Mouse (Mus musculus): Measurements from ENCODE around the gene Uhrf2. TPM values are rescaled to one million over a fixed set of nuclear protein-coding genes. Genes with fewer than 3 reads are reported as not detected.

Uhrf2 gene
- 53.2 and 56.9 TPM in 2 replicates for polyA plus RNA-seq (2015; fragmentation: Nextera tagmentation; extraction: Ambion mirVana)

DNA sequence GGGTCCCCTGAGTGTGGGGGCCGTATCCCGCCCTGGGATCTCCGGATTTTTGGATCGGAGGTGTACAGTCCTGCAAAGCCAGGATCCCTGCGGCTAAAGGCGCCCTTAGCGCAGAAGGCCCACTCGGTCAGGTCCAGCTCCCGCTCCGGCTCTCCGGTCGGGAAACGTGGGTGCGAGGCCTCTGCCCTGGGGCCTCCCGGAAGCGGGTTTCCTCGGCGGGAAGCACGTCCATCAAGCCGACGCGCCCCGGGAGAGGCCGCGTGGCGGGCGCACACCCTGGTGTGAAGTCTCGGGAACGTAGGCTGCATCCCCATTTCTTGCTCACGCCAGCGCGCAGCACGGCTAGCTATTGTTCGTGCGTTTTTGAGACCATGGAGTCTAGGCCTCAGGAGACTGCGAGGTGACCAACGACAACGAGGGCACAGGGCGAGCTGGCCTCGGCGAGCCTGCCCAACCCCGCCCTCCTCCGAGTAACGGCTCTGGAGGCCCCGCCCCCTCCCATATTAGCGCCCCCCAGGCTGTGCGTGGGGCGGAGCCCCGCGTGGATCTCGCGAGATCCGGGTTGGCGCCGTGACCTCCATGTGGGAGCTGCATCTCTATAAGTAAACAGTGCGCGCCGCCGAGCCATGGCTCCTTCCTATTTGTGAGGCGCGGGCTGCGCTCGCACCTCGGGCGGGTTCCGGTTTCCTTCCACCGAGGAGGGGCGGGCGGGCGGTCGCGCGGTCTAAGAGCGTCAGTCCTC lies at the start of gene Uhrf2:
Uhrf2 (plus strand) TSS at position 620 of the 742 bp plus-strand sequence.
- Histone ChIP-seq H3K9ac (ENCODE audit: low read length) (peak within 1 kb of the TSS; percentile 100), H3K27me3 (ENCODE audit: control insufficient read depth, insufficient read depth, low read length) (no peaks in the 10 kb centered on the region), H3K36me3 (ENCODE audit: control insufficient read depth, insufficient read depth, low read length) (no peaks in the 10 kb centered on the region), H3K4me1 (ENCODE audit: control insufficient read depth, insufficient read depth, low read length) (peaks cover 24% of the 10 kb centered on the region), H3K27ac (ENCODE audit: low read length) (peak within 1 kb of the TSS; percentile 87), H3K9me3 (replicated peaks; ENCODE audit: control insufficient read depth, low read length) (no peaks in the 10 kb centered on the region), H3K4me3 (replicated peaks; ENCODE audit: low read length) (peak within 1 kb of the TSS; percentile 99), H3K4me2 (ENCODE audit: low read depth, low read length) (peak within 1 kb of the TSS; percentile 71)
- ATAC-seq (ENCODE audit: insufficient read depth, low FRiP score) = peak; percentile 99
- WGBS = 2% methylated on average over 74 of the region's 74 CpGs

DNA sequence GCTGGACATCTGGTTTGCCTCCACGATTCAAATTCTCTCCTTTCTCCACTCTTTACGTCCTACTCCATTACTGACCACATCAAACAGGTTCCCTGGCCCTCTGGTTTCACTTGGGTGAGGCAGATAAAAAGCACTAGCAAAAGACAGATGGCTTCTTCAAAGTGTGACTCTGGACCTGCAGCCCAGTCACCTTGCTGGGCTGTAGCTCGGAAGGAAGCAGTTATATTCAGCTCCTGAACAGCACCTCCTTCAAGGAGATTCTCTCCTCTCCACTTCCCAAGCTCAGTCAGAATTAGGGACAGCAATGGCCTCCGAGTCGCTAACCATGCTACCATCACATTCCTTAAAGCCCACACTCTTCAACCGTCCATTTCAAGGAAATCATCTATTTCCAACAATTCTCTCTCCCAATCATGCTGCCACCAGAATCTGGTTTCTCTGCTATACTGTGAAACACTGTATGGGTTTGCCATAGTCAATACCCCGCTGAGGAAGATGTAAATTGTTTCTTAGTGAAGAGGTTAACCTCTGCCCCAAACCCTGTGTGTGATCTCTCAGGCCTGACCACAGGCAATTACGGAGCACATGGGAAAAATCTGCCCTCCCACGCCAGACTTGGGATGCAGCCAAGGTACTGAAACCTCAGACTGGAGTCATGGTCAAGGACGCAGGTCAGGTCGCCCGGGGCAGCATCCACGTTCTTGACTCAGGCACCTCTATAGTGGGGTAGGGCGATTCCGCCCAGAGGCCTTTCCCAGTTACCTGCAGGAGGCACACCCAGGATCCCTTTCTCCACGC lies 45.9 kb upstream of the Uhrf2 start:
- ATAC-seq (ENCODE audit: insufficient read depth, low FRiP score) = no peak
- H3K9me3 ChIP-seq (replicated peaks; ENCODE audit: control insufficient read depth, low read length) = no peaks in the 10 kb centered on the region
- no peaks in the 10 kb centered on the region for H3K27me3 ChIP-seq (ENCODE audit: control insufficient read depth, insufficient read depth, low read length)
- 73% methylated on average over 16 of the region's 16 CpGs for WGBS
- H3K4me2 ChIP-seq (ENCODE audit: low read depth, low read length) = no peak overlapping the region
- no peak overlapping the region for H3K27ac ChIP-seq (ENCODE audit: low read length)
- no peaks in the 10 kb centered on the region for H3K4me1 ChIP-seq (ENCODE audit: control insufficient read depth, insufficient read depth, low read length)
- H3K4me3 ChIP-seq (replicated peaks; ENCODE audit: low read length) = no peak overlapping the region
- no peaks in the 10 kb centered on the region for H3K36me3 ChIP-seq (ENCODE audit: control insufficient read depth, insufficient read depth, low read length)
- H3K9ac ChIP-seq (ENCODE audit: low read length) = no peak overlapping the region

GRCm38 (mm10) chr19:29986464-29987091 lies 43.7 kb upstream of the Uhrf2 start:
- Histone ChIP-seq H3K9me3 (replicated peaks; ENCODE audit: control insufficient read depth, low read length) (no peaks in the 10 kb centered on the region), H3K4me3 (replicated peaks; ENCODE audit: low read length) (no peak overlapping the region), H3K36me3 (ENCODE audit: control insufficient read depth, insufficient read depth, low read length) (no peaks in the 10 kb centered on the region), H3K9ac (ENCODE audit: low read length) (no peak overlapping the region), H3K4me1 (ENCODE audit: control insufficient read depth, insufficient read depth, low read length) (no peaks in the 10 kb centered on the region), H3K4me2 (ENCODE audit: low read depth, low read length) (no peak overlapping the region), H3K27me3 (ENCODE audit: control insufficient read depth, insufficient read depth, low read length) (no peaks in the 10 kb centered on the region), H3K27ac (ENCODE audit: low read length) (no peak overlapping the region)
- WGBS = 83% methylated on average over 12 of the region's 12 CpGs
- ATAC-seq (ENCODE audit: insufficient read depth, low FRiP score) = no peak

- no peaks in the 10 kb centered on the region for H3K9me3 ChIP-seq (replicated peaks; ENCODE audit: control insufficient read depth, low read length)
- no peaks in the 10 kb centered on the region for H3K4me1 ChIP-seq (ENCODE audit: control insufficient read depth, insufficient read depth, low read length)
- no peak for ATAC-seq (ENCODE audit: insufficient read depth, low FRiP score)
- H3K27me3 ChIP-seq (ENCODE audit: control insufficient read depth, insufficient read depth, low read length) = no peaks in the 10 kb centered on the region
- 62% methylated on average over 12 of the region's 12 CpGs for WGBS
- H3K27ac ChIP-seq (ENCODE audit: low read length) = no peak overlapping the region
- no peak overlapping the region for H3K4me3 ChIP-seq (replicated peaks; ENCODE audit: low read length)
- no peak overlapping the region for H3K9ac ChIP-seq (ENCODE audit: low read length)
- no peak overlapping the region for H3K4me2 ChIP-seq (ENCODE audit: low read depth, low read length)
- no peaks in the 10 kb centered on the region for H3K36me3 ChIP-seq (ENCODE audit: control insufficient read depth, insufficient read depth, low read length)
These were observed 29.6 kb upstream of the Uhrf2 start for GRCm38 (mm10) chr19:30000406-30001365.

DNA sequence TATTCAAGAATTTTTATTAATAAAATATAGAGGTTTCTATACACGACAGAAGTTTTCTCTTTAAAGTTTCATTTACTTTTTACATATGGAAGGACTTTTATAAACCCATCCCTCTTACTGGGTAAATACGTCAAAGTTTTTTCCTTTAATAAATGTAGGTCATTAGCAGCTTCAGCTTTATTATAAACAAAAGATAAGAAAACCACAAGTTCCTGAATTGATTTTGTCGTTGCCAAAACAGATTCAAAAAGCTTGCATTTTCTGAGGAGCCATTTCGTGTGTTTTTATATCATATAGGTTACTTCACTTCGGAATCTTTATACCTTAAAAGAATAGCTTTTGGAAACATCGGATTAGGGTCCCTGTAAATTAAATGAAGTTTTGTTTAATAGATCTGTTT lies 28.8 kb upstream of the Uhrf2 start:
- Histone ChIP-seq H3K27me3 (ENCODE audit: control insufficient read depth, insufficient read depth, low read length) (no peaks in the 10 kb centered on the region), H3K9me3 (replicated peaks; ENCODE audit: control insufficient read depth, low read length) (no peaks in the 10 kb centered on the region), H3K9ac (ENCODE audit: low read length) (no peak overlapping the region), H3K4me3 (replicated peaks; ENCODE audit: low read length) (no peak overlapping the region), H3K27ac (ENCODE audit: low read length) (no peak overlapping the region), H3K4me2 (ENCODE audit: low read depth, low read length) (no peak overlapping the region), H3K4me1 (ENCODE audit: control insufficient read depth, insufficient read depth, low read length) (no peaks in the 10 kb centered on the region), H3K36me3 (ENCODE audit: control insufficient read depth, insufficient read depth, low read length) (no peaks in the 10 kb centered on the region)
- ATAC-seq (ENCODE audit: insufficient read depth, low FRiP score) = no peak
- 45% methylated on average over 6 of the region's 6 CpGs for WGBS

GRCm38 (mm10) chr19:30003621-30004020 lies 26.7 kb upstream of the Uhrf2 start, which contains the start of gene Trpd52l3:
Gene Trpd52l3 (plus strand): TSS chr19:30003790.
- H3K9me3 ChIP-seq (replicated peaks; ENCODE audit: control insufficient read depth, low read length) = no peaks in the 10 kb centered on the region
- H3K27ac ChIP-seq (ENCODE audit: low read length) = no peak within 1 kb of the TSS
- H3K4me3 ChIP-seq (replicated peaks; ENCODE audit: low read length) = no peak within 1 kb of the TSS
- no peaks in the 10 kb centered on the region for H3K27me3 ChIP-seq (ENCODE audit: control insufficient read depth, insufficient read depth, low read length)
- no peak within 1 kb of the TSS for H3K4me2 ChIP-seq (ENCODE audit: low read depth, low read length)
- H3K36me3 ChIP-seq (ENCODE audit: control insufficient read depth, insufficient read depth, low read length) = no peaks in the 10 kb centered on the region
- 95% methylated on average over 9 of the region's 9 CpGs for WGBS
- H3K4me1 ChIP-seq (ENCODE audit: control insufficient read depth, insufficient read depth, low read length) = no peaks in the 10 kb centered on the region
- no peak for ATAC-seq (ENCODE audit: insufficient read depth, low FRiP score)
- H3K9ac ChIP-seq (ENCODE audit: low read length) = no peak within 1 kb of the TSS

DNA sequence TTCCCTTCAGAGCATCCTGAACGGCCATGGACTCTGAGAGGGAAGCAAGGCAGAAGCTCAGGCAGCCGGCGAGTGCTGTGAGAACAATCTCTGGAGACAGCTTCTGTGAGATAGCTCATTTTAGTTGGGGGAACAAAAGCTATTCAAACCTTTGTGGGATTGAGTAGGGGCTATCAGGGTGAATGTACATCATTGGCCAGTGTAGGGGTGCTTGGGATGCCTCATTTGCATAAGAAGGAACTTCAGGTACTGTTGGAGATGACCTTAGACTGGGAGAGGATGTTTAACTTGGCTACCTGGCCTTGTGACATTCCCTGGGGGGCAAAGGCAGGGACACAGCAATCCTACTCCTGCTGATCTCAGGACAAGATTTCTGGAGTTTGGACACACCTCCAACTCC lies 23.9 kb upstream of the Uhrf2 start:
- Histone ChIP-seq H3K4me2 (ENCODE audit: low read depth, low read length) (no peak overlapping the region), H3K9me3 (replicated peaks; ENCODE audit: control insufficient read depth, low read length) (no peaks in the 10 kb centered on the region), H3K27me3 (ENCODE audit: control insufficient read depth, insufficient read depth, low read length) (no peaks in the 10 kb centered on the region; the same call in 1 of the 2 replicates), H3K27ac (ENCODE audit: low read length) (no peak overlapping the region), H3K9ac (ENCODE audit: low read length) (no peak overlapping the region), H3K4me1 (ENCODE audit: control insufficient read depth, insufficient read depth, low read length) (no peaks in the 10 kb centered on the region), H3K36me3 (ENCODE audit: control insufficient read depth, insufficient read depth, low read length) (no peaks in the 10 kb centered on the region), H3K4me3 (replicated peaks; ENCODE audit: low read length) (no peak overlapping the region)
- no peak for ATAC-seq (ENCODE audit: insufficient read depth, low FRiP score)
- 69% methylated on average over 3 of the region's 3 CpGs for WGBS

DNA sequence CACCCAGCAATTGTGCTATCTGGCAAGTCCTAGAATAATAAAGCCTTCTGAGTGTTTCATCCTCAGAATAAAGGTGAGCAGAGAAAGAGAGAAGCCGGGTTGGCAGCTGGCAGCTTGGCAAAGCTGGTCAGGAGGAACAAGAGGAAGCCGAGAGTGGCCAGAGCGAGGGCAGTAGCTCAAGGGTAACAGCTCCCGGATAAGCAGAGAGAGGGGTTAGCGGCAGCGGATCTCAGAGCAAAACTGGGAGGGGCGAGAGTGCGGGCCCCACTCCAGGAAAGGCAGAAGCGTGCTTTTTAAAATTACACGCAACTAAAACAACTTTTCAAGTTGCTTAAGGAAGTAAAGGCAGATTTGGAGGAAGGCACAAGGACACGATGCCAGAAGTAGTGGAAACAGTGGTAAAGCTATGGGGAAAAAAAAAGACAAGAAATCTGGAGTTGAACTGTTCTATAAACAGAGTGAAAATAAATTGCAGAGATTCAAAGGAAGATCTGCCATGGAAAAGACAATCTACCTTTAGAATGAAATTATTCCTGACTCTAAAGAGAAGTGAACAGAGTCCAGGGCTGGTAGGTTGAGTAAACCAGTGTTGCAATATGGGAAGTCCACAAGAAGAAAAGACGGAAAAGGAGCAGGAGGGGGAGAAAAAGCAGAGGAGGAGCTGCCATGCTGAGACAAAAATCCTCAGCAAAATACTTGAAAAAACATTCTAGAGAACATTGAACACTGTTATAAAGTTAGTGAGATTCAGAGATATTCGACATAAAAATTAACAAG lies 19.6 kb upstream of the Uhrf2 start:
- H3K9ac ChIP-seq (ENCODE audit: low read length) = 0 out of 2 replicates have a peak overlapping the region, but pooled peaks have one; percentile 4
- no peak overlapping the region for H3K27ac ChIP-seq (ENCODE audit: low read length)
- WGBS = 55% methylated on average over 13 of the region's 13 CpGs
- H3K4me3 ChIP-seq (replicated peaks; ENCODE audit: low read length) = no peak overlapping the region
- no peak for ATAC-seq (ENCODE audit: insufficient read depth, low FRiP score)
- H3K4me2 ChIP-seq (ENCODE audit: low read depth, low read length) = peak overlapping the region; percentile 10; the same call in 1 of the 2 replicates
- H3K27me3 ChIP-seq (ENCODE audit: control insufficient read depth, insufficient read depth, low read length) = no peaks in the 10 kb centered on the region; the same call in 1 of the 2 replicates
- no peaks in the 10 kb centered on the region for H3K4me1 ChIP-seq (ENCODE audit: control insufficient read depth, insufficient read depth, low read length)
- H3K36me3 ChIP-seq (ENCODE audit: control insufficient read depth, insufficient read depth, low read length) = no peaks in the 10 kb centered on the region
- H3K9me3 ChIP-seq (replicated peaks; ENCODE audit: control insufficient read depth, low read length) = no peaks in the 10 kb centered on the region

Measured in stomach, embryonic 16.5 days (tissue).